Mouse (Mus musculus) regulatory T cell (primary cell): ENCODE results near the gene Dmbt1.
"Not testable (repeated sequence)": the region's sequence is repeated elsewhere in the genome, so short reads cannot be mapped to it uniquely, and the experiment has no call there.

Experiments used
- in situ Hi-C: fragments of 300-600 bp; cut with MboI, MseI; formaldehyde crosslinking; loops from one replicate; pipeline ENCODE4 v1.15.1; 2025; ENCODE audit warnings: high pct_unique_total_duplicates

Dmbt1 gene

GRCm38 (mm10) chr7:131031755-131032154, at the start of gene Dmbt1:
Gene Dmbt1, plus strand, starts transcription at chr7:131032053.
- in situ Hi-C loops = no loop called here

- in situ Hi-C loops = no loop called here
These were observed 49.5 kb upstream of the Dmbt1 start for GRCm38 (mm10) chr7:130982371-130982770.

- in situ Hi-C loops = no loop called here
These were observed 49.0 kb upstream of the Dmbt1 start for GRCm38 (mm10) chr7:130982881-130983280.

- in situ Hi-C loops = no loop called here
These were observed 47.6 kb upstream of the Dmbt1 start for GRCm38 (mm10) chr7:130984294-130984693.

- in situ Hi-C loops = no loop called here
These were observed 46.7 kb upstream of the Dmbt1 start for GRCm38 (mm10) chr7:130985193-130985592.

GRCm38 (mm10) chr7:130985716-130986115, 46.1 kb upstream of the Dmbt1 start:
- in situ Hi-C loops = no loop called here

GRCm38 (mm10) chr7:130988146-130988545, 43.7 kb upstream of the Dmbt1 start:
- in situ Hi-C loops = no loop called here

- in situ Hi-C loops = no loop called here
These were observed 42.5 kb upstream of the Dmbt1 start for GRCm38 (mm10) chr7:130989371-130989770.

GRCm38 (mm10) chr7:130991174-130991789, 40.6 kb upstream of the Dmbt1 start:
- in situ Hi-C loops = no loop called here

GRCm38 (mm10) chr7:130993907-130994306, 37.9 kb upstream of the Dmbt1 start:
- in situ Hi-C loops = no loop called here

GRCm38 (mm10) chr7:131001976-131002726, 29.7 kb upstream of the Dmbt1 start:
- in situ Hi-C loops = no loop called here

- in situ Hi-C loops = no loop called here
These were observed 27.8 kb upstream of the Dmbt1 start for GRCm38 (mm10) chr7:131004071-131004470.

- in situ Hi-C loops = no loop called here
These were observed 24.6 kb upstream of the Dmbt1 start for GRCm38 (mm10) chr7:131007221-131007620.

GRCm38 (mm10) chr7:131009178-131009577, 22.7 kb upstream of the Dmbt1 start:
- in situ Hi-C loops = no loop called here

GRCm38 (mm10) chr7:131011901-131012300, 20.0 kb upstream of the Dmbt1 start:
- in situ Hi-C loops = no loop called here

GRCm38 (mm10) chr7:131019181-131019580, 12.7 kb upstream of the Dmbt1 start:
- in situ Hi-C loops = no loop called here

GRCm38 (mm10) chr7:131024807-131025206, 7.0 kb upstream of the Dmbt1 start:
- in situ Hi-C loops = no loop called here

- in situ Hi-C loops = no loop called here
These were observed 4.3 kb upstream of the Dmbt1 start for GRCm38 (mm10) chr7:131027557-131027956.

GRCm38 (mm10) chr7:131036396-131036795, 4.5 kb downstream of the Dmbt1 start:
- in situ Hi-C loops = no loop called here

- in situ Hi-C loops = no loop called here
These were observed 5.2 kb downstream of the Dmbt1 start for GRCm38 (mm10) chr7:131037083-131037482.

GRCm38 (mm10) chr7:131040760-131041159, 8.9 kb downstream of the Dmbt1 start:
- in situ Hi-C loops = not testable (repeated sequence)

GRCm38 (mm10) chr7:131042657-131043056, 10.8 kb downstream of the Dmbt1 start:
- in situ Hi-C loops = no loop called here

- in situ Hi-C loops = not testable (repeated sequence)
These were observed 13.5 kb downstream of the Dmbt1 start for GRCm38 (mm10) chr7:131045258-131045835.
